Mouse (Mus musculus) kidney, postnatal 4 days (tissue): ENCODE results near the gene Psmd5.
"Not testable (repeated sequence)": the region's sequence is repeated elsewhere in the genome, so short reads cannot be mapped to it uniquely, and the experiment has no call there.

Experiments
- DNase-seq, 2 experiments: peaks; one replicate each; pipeline ENCODE4 v3.0.0; 2021; ENCODE audit warnings: mixed read lengths in 2 of 2

Psmd5 gene

GRCm38 (mm10) chr2:34825827-34826459 lies 48.8 kb downstream of the Psmd5 start, which contains the start of gene Fbxw2:
Fbxw2 (minus strand) TSS chr2:34826311.
- peak; percentile 96 for DNase-seq

- no peak for DNase-seq
These were observed 56.3 kb downstream of the Psmd5 start for GRCm38 (mm10) chr2:34818492-34818891.

DNA sequence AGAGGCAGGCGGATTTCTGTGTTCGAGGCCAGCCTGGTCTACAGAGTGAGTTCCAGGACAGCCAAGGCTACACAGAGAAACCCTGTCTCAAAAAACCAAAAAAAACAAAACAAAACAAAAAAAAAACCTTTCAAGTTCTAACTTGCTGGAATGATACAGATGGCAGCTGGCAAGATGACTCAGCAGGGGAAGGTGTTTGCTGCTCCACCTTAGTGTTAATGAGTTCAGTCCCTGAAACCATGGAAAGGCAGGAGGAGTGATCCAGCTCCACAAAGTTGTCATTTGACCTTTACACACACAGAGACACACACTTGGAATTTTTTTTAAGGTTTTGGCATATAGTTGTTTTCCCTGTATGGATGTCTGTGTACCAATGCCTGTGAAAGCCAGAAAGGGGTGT lies 58.9 kb downstream of the Psmd5 start:
- not testable (repeated sequence) for DNase-seq

DNA sequence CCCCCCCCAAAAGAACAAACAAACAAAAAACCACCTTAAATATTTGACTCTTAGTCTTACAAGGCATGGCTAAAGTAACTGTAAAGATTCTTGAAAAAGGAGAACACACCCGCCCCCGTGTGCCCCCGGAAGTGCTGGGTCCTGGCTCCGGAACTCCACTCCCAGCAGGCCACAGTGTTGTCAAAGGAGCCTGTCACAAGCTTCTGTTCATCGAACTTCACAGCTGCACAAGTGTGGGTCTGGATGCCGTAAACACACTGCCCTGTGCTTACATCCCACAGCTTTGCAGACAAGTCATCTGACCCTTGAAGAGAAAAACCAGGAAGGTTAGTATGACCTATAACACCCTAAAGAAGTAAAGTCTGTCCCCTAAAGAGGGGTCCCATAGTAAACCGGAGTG lies 62.1 kb downstream of the Psmd5 start:
- no peak for DNase-seq

GRCm38 (mm10) chr2:34810775-34811174 lies 64.0 kb downstream of the Psmd5 start:
- DNase-seq = no peak

- DNase-seq = no peak
These were observed 65.2 kb downstream of the Psmd5 start for GRCm38 (mm10) chr2:34809568-34809967.

DNA sequence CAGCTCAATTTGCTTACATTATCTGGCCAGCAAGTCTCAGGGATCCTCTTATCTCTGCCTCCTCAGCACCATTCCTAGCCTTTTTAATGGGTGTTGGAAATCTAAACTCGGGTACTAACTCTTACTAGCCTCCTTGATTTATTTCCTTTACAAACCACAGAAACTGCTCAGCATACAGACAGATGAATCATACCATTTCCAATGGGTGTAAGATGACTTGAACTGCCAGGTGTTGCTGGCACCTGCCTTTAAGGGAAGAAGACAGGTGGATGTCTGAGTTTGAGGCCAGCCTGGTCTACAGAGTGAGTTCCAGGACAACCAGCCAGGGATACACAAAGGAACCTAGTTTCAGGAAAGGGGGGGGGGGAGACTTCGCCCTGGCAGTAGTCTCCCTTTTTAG lies 66.7 kb downstream of the Psmd5 start:
- no peak for DNase-seq

- DNase-seq = peak in 1 of 2 experiments; percentile 11
These were observed 69.3 kb downstream of the Psmd5 start for GRCm38 (mm10) chr2:34805364-34805950.

DNA sequence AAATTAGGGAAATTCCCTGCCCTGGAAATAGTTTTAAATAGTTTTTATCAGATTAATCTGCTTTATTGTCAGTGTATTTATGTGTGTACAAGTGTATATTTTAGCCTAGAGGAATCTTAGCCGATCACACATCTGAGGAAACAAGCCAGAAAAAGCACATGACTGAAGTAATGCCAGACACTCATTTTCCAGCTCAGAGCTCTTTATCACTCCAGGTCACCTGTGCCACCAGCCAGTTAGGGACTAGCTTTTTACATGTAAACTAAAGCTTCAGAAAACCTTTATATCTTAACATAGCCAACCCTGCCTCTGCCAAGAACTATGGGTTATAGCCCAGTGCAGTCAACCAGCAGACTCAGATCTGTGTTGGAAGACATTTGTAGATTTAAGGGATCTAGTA lies 70.0 kb downstream of the Psmd5 start:
- DNase-seq = no peak

GRCm38 (mm10) chr2:34804172-34804571 lies 70.6 kb downstream of the Psmd5 start:
- no peak for DNase-seq

GRCm38 (mm10) chr2:34803746-34804145 lies 71.0 kb downstream of the Psmd5 start:
- DNase-seq = no peak

- DNase-seq = peak; percentile 58 to 74
These were observed 72.1 kb downstream of the Psmd5 start for GRCm38 (mm10) chr2:34802565-34803245.

GRCm38 (mm10) chr2:34801516-34802482 lies 73.0 kb downstream of the Psmd5 start:
- DNase-seq = peak; percentile 98

DNA sequence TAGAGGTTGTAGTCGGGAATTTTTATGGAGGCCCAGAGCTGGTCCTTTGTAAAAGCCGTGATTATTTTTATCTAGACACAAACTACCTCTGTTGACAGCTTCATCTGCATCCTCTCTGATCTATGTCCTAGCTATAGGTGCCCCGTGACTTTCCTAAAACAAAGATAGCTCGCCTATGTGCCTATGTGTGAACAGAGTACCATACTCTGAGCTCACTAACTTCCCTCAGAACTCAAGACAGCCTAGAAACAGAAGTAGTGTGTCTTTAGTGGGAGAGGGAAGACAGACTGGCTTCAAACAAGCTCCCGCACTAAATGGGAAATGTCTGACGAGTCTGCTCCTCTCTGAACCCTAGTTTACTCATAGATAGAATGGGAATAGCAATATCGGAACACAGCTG lies 74.4 kb downstream of the Psmd5 start:
- DNase-seq = no peak
